Mouse (Mus musculus) embryonic stem cell, embryonic (primary cell): ENCODE data around the gene Psat1.

ENCODE experiments used
- CTCF ChIA-PET, 4 experiments: fragments of 300-600 bp in 2 of 4; fragments of 350-600 bp in 2 of 4; sonication (Branson Sonifier 250); formaldehyde crosslinking; loops; one replicate each; lab custom pipeline; 2022; ENCODE audit warnings: inconsistent platforms in 2 of 4; lab: Charles Lee
- POLR2A ChIA-PET, 4 experiments: fragments of 300-600 bp in 2 of 4; fragments of 350-600 bp in 2 of 4; sonication (Branson Sonifier 250); formaldehyde crosslinking; loops; one replicate each; lab custom pipeline; 2022; ENCODE audit warnings: antibody characterized with exemption in 4 of 4, inconsistent platforms in 1 of 4; lab: Charles Lee

Gene Psat1

DNA sequence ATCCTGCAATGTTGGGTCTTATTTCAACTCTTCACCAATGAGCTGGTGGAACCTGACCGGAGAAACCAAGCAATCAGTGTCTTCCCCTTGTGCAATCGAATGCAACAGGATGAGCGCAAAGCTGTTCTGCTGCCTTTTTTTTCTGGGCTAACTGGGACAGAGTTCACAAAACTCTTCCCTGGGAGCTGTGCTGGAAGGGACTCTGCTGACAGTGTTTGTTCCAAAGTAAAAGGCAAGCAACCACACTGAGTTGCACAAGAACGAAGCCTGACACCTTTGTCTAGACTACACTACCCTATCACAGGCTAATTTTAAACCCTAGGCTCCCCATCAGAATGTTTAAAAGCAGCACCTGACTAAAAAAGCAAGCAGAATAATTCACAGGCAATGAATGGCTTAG lies 42.4 kb downstream of the Psat1 start:
- POLR2A ChIA-PET: interaction anchor here in 3 of 4 experiments (0.6 to 12.6 kb wide), 7 partner anchors 10 to 70 kb away, joined by 3 to 277 read pairs (median 3); no protein-coding TSS in a partner anchor
- CTCF ChIA-PET: interaction anchor here in 3 of 4 experiments (0.8 to 0.9 kb wide), 3 partner anchors 19 to 61 kb away, joined by 3 read pairs; no protein-coding TSS in a partner anchor

DNA sequence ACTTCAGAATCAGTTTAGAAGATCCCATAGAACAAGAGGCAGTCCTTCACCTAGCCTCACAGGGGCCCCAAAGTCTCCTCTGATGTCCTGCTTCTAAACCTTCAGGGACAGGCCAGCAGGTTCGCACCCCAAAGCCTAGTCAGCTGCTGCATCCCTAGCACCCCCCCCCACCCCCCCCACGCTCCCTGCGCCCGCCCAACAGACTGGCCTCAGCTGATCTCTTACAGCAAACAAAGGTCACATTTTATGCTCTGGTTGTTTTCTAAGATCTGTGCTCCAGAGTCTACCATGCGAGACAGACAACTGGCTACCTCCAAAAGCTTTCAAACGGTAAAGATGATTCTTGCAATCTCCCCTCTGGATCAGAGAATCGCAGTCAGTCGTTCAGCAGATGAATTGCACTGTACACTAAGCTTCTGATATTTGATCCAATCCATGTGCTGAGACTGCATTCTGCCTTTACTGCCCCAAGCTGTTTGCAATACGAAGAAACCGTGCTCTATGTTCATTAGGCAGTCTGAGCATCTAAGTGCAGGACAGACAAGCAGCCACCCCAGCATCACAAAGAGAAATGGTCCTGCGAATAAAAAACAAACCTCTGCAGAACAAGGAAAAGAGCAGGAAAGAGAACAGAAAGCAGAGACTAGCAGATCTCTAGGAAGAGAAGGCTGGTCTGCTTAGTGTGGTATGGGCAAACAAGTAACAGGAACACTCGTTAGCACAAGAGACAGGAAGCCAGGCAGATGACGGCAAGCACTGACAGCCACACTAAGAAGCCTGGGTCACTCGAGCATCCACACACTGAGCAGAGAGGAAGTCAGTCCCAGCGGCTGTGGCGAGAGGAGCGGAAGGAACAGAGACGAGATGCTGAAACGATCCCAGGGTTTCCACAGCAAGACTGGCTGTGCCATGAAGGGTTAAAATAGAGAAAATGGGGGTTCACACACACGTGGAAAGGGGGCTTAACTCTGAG lies 43.3 kb downstream of the Psat1 start:
- POLR2A ChIA-PET: interaction anchor here in 3 of 4 experiments (0.7 to 12.6 kb wide), 8 partner anchors 10 to 45 kb away, joined by 3 to 277 read pairs (median 3); no protein-coding TSS in a partner anchor
- CTCF ChIA-PET: interaction anchor here in 2 of 4 experiments (0.6 to 0.9 kb wide), 4 partner anchors 21 to 984 kb away, joined by 3 read pairs; no protein-coding TSS in a partner anchor

DNA sequence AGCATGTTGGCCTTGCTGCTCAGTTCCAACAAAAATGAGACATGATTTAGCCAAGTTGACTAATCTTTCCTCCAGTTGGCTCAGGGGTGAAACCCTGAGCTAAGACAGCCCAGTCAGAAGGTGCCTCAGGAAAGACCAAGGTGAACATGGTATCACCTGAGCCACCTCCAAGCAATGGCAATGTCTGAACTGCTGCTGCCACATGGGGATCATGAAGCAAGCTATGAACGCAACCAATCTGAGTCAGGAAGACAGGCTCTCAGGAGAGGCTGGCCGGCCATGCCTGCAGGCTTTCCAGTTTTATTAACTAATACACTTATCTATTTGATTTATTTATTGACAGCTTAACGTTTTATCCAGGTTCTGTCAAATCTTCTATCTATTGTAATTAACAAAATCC lies 51.5 kb downstream of the Psat1 start:
- POLR2A ChIA-PET: no interaction called here
- CTCF ChIA-PET: no interaction called here

DNA sequence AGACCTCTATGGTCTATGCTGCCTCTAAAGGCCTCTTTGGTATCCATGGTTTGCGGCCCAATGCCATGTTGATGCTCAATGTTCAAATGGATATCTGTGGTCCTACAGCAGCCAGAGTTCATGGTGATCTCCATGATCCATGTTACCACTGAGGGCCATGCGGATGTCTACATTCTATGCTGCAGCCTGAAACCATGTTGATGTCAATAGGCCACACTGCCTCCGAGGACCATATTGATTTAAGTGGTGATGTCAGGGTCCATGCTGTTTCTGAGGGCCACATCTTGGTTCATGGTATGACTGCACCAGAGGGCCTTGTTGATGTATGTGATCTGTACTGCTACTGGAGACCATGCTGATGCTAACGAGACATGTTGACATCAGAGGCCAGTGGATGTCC lies 55.0 kb downstream of the Psat1 start:
- ChIA-PET POLR2A (interaction anchor here in 1 of 4 experiments (1.2 kb wide), 1 partner anchor 33 kb away, joined by 3 read pairs; no protein-coding TSS in a partner anchor), CTCF (no interaction called here)

DNA sequence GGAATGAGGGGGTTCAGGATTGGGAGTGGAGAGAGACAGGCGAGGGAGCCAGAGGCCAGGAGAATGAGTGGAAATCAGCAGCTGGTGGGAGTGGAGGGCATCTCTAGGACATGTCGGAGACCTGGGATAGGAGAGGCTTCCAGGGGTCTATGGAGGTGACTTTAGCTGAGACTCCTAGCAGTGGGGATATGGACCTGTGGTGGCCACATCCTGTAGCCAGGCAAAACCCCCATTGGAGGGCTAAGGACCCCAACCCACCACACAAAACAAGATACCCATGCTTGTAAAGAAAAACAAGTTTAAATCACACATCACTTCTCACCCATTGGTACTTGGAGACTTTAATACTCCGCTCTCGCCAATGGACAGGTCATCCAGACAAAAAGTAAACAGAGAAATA lies 58.7 kb downstream of the Psat1 start:
- ChIA-PET POLR2A (interaction anchor here in 2 of 4 experiments (1.7 to 1.9 kb wide), 2 partner anchors 16 to 58 kb away, joined by 4 to 5 read pairs; no protein-coding TSS in a partner anchor), CTCF (interaction anchor here in 1 of 4 experiments (0.9 kb wide), 1 partner anchor 77 kb away, joined by 3 read pairs; no protein-coding TSS in a partner anchor)

DNA sequence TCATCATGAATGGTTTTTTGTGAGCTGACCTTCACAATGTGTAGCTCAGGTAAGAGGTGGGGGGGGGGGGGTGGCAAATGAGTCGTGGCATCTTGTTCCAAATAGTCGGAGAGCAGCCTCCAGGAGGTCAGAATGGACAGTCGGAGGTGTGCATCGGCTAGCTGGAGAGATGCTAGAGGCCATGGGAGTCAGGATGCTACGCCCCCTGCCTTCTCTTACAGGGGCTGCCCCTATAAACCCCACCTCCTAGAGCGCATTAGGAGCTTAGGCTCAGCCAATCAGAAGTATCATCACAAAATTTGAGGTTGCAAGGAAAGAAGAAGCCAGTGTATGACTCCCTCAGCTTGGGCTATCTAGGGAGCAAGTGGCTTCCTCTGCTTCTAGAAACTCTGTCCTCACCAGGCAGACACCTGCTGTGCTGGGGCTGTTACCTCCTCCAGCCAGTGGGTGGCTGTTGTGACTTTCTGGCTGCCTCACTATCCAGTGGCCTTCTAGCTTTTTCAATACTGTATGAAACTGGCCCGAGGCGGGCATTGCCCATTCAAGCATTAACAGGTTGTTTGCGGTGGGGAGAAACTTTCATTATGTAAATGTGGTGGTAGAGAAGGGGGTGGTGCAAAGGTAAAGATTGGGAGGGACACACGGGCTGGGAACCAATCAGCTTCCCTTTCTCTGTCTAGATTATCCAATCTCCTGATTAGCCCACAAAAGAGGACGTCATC lies 64.3 kb downstream of the Psat1 start:
- POLR2A ChIA-PET: interaction anchor here in 3 of 4 experiments (0.8 to 4.2 kb wide), 15 partner anchors 20 to 1285 kb away, joined by 3 to 31 read pairs (median 4); partner anchors contain the start of gene Tle4 (in 1 of the 3)
- CTCF ChIA-PET: interaction anchor here in 2 of 4 experiments (0.5 to 2.0 kb wide), 7 partner anchors 13 to 81 kb away, joined by 3 to 8 read pairs (median 3); partner anchors contain the start of gene Psat1 (in 1 of the 2)

DNA sequence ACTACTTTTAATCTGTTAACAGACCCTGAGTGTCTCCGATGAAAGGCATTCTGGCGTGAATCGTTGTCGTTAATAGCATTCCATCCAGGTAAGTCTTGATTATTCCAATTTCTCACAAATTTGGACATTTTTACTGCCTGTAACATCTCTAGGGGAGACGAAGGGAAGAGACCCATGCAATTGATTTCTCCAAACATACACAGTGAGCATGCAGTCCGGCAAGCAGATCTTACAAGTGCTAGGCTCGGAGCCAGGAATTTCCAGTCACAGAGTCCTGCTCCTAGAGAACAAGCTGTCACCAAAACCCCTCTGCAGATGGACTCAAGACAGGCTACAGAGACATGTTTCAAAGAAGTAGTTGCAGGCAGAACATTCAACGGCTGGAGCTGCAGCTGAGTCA lies 66.4 kb downstream of the Psat1 start:
- ChIA-PET CTCF (interaction anchor here in 1 of 4 experiments (1.2 kb wide), 1 partner anchor 85 kb away, joined by 3 read pairs; no protein-coding TSS in a partner anchor), POLR2A (interaction anchor here in 2 of 4 experiments (0.6 to 4.2 kb wide), 4 partner anchors 10 to 51 kb away, joined by 3 to 31 read pairs (median 4); no protein-coding TSS in a partner anchor)

DNA sequence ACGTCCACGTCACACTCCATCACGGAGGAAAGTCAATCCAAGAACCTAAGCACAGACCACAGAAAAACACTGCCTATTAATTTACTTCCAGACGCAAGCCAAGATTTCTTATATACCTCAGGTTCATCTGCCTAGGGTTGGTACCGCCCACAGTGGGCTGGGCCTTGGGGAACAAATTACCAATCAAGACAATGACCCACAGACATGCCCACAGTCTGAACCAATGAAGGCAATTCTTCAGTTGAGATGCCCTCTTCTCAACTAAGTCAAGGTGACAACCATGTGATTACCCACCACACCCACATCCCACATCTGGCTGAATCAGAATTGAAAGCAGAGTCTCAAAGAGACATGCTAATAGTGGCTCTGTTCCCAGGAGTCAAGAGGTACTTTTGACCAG lies 67.9 kb downstream of the Psat1 start:
- ChIA-PET POLR2A (interaction anchor here in 1 of 4 experiments (0.9 to 1.0 kb wide), 2 partner anchors 10 to 46 kb away, joined by 3 to 5 read pairs; no protein-coding TSS in a partner anchor), CTCF (no interaction called here)

DNA sequence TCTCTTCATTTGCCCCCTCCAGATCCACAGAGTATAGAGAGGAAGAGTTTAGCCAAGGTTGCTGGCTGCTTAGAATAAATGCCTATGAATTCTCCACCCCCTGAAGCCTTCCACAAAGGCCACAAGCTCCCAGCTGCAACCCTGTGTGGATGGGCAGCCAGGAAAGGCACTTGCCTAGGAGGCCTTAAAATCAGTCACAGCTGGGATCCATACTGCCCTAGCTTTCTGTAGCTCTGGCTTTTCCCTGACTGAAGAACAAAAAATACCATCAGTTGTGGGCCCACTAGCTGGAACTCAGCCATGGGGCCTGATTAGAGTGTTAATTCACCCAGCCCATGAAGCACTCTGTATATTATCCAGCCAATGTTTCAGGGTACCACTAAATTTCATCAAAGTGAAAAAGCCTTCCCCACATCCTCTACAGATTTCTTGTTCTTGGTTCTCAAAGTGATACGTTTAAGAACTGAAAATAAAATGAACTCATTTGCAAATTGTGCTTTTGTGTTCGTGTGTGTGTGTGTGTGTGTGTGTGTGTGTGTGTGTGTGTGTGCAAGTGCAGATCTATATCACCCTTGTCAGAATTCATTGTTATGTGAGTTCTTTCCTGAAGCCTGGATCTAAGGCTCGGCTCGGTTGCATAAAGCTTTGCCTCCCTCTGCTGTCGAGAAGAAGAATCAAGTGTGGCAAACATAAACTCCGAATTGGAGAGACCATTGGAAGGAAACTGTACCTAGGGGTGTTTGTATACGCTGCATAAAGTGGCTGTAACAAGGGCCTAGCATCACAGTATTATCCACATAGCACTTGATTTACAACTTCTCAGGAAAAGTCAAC lies 78.1 kb downstream of the Psat1 start:
- ChIA-PET POLR2A (interaction anchor here in 2 of 4 experiments (1.4 to 1.7 kb wide), 4 partner anchors 12 to 74 kb away, joined by 3 to 5 read pairs (median 3); no protein-coding TSS in a partner anchor), CTCF (interaction anchor here in 3 of 4 experiments (0.6 to 1.6 kb wide), 6 partner anchors 14 to 128 kb away, joined by 3 to 8 read pairs (median 4); no protein-coding TSS in a partner anchor)

DNA sequence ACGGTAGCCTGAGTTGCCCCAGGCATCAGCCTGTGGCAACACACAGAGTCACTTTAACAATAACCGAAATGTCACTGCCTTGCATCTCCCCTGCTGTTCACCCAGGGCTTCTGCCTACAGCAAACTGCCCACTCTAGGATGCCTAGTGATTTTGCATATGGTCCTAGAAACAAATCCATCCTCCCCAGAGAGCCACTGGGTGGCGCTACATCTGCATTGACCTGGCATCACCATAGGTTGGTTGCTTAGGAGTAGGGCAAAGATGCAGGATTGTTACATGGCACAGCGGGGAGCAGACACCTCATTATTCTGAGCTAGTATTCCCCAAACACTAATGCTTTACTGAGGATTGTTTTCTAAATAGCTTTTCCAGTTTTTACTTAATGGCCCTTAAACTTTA lies 80.3 kb downstream of the Psat1 start:
- ChIA-PET POLR2A (interaction anchor here in 1 of 4 experiments (1.0 to 1.3 kb wide), 2 partner anchors 54 to 97 kb away, joined by 3 to 4 read pairs; no protein-coding TSS in a partner anchor), CTCF (interaction anchor here in 3 of 4 experiments (0.8 to 1.1 kb wide), 4 partner anchors 31 to 98 kb away, joined by 3 to 5 read pairs (median 4); no protein-coding TSS in a partner anchor)

DNA sequence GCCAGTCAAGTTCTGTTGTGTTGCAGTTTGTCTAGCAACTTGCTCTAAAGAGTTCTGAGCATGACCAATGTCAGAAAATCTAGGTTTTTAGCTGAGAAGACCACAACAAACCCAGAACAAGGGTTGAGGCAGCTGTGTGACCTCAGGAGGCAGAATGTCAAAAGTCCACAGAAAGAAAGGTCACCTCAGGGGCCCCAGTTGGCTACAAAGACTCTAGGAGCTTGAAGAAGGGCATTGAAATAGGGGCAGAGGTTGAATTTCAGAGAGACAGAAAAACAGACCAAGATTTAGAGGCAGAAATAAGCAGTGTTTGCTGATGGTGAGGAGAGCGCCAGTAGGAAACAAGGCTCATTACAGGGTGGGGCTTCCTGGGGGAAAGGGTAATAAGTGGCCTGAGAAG lies 81.0 kb downstream of the Psat1 start:
- ChIA-PET CTCF (interaction anchor here in 2 of 4 experiments (0.6 to 1.0 kb wide), 2 partner anchors 68 to 99 kb away, joined by 3 to 4 read pairs; no protein-coding TSS in a partner anchor), POLR2A (interaction anchor here in 1 of 4 experiments (0.7 kb wide), 1 partner anchor 32 kb away, joined by 3 read pairs; no protein-coding TSS in a partner anchor)

DNA sequence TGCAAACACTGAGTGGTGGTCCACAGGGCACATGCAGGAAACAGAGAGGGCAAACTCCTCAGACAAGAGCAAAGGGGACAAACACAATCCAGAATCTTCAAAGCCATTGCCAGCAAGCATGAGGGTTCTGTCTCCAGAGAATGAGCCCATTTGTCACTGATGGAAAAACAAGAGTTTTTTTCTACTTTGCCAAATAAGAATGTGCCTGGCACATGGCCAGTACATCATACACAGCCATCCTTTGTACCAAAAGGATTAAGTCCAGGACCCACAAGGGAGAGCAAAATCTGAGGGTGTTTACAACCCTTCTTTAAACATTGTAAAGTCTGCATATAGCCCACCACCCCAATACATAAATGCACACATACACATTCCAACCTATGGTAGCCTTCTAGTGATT lies 81.7 kb downstream of the Psat1 start:
- ChIA-PET CTCF (interaction anchor here in 1 of 4 experiments (0.6 kb wide), 1 partner anchor 57 kb away, joined by 6 read pairs; no protein-coding TSS in a partner anchor), POLR2A (no interaction called here)

DNA sequence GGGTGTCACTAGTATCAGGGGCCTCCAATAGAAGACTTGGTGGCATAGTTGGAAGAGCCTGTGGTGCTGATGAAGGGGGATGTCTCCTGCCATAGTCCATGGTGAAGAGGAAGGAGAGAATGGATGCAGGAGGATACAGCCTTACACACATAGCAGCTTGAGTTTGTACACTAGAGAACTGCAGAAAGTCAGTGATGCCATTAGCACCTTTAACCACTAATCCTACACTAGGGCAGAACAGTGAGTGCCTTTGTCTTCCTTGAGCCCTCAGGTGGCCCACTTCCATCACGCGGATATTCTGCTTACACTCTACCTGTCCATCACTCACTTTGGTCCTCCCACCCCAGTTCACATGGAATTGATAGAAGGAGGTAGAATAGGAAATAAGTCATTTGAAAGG lies 83.0 kb downstream of the Psat1 start:
- CTCF ChIA-PET: interaction anchor here in 1 of 4 experiments (0.7 kb wide), 1 partner anchor 64 kb away, joined by 4 read pairs; no protein-coding TSS in a partner anchor

DNA sequence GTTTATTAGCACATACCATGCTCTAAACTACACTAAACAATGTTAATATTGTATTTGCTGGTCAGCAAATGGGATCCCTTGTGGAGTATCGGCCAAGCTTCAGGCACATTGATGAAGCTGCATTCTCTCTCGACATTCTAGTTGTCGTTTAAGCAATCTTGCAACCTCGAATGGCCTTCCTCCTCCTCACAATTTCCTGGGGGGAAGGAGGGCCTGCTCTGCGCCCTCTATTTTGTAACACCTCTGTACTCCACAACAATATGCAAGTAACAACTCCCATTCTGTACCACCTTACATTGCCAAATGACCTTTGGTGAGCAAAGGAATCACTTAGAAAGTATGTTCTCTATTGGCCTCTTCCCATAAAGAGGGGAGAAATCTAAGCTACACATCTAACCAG lies 91.8 kb downstream of the Psat1 start:
- ChIA-PET POLR2A (no interaction called here), CTCF (no interaction called here)

More for the DNA sequence above, 83.0 kb downstream of the Psat1 start:
- POLR2A ChIA-PET: no interaction called here
